Mouse (Mus musculus): ENCODE results near the gene Gm4216.
"Not testable (repeated sequence)": the region's sequence is repeated elsewhere in the genome, so short reads cannot be mapped to it uniquely, and the experiment has no call there.

The Gm4216 gene

GRCm38 (mm10) chr7:23019823-23020222 is at the start of gene Gm4216:
TSS of gene Gm4216 (minus strand) at chr7:23019923.
- DNase-seq: not testable (repeated sequence)

- not testable (repeated sequence) for DNase-seq
These were observed 47.6 kb upstream of the Gm4216 start, which contains the start of gene Gm8720 for GRCm38 (mm10) chr7:23067356-23067755. TSS of gene Gm8720 (minus strand) at chr7:23067456.

- DNase-seq: not testable (repeated sequence)
These were observed 35.5 kb upstream of the Gm4216 start, which contains the start of gene Vmn1r163 for GRCm38 (mm10) chr7:23055240-23055639. TSS of gene Vmn1r163 (plus strand) at chr7:23055540.

GRCm38 (mm10) chr7:22984573-22984972 is 35.1 kb downstream of the Gm4216 start, which contains the start of gene Gm4214:
TSS of gene Gm4214 (minus strand) at chr7:22984673.
- DNase-seq: not testable (repeated sequence)

Data from kidney, postnatal 25 days (tissue).